Mouse (Mus musculus) ES-Bruce4 (cell line): ENCODE data around the gene Kcnc4. TPM values are rescaled to one million over a fixed set of nuclear protein-coding genes. Genes with fewer than 3 reads are reported as not detected.

Source experiments
- H3K27ac ChIP-seq: 2 replicates; pipeline ENCODE4 v1.5.1; 2012; ENCODE audit warnings: low read length, inconsistent platforms; ENCODE audit not compliant: insufficient read depth
- H3K27me3 ChIP-seq: 2 replicates; pipeline ENCODE4 v1.6.1; 2012; ENCODE audit warnings: mild to moderate bottlenecking, low read length, inconsistent platforms; ENCODE audit not compliant: control insufficient read depth, poor library complexity, insufficient read depth, severe bottlenecking
- H3K36me3 ChIP-seq: 2 replicates; pipeline ENCODE4 v1.6.1; 2012; ENCODE audit warnings: inconsistent platforms, mild to moderate bottlenecking, low read length, moderate library complexity; ENCODE audit not compliant: control insufficient read depth, poor library complexity, insufficient read depth, severe bottlenecking
- H3K4me1 ChIP-seq: one replicate; pipeline ENCODE4 v1.8.1; 2011; ENCODE audit warnings: low read length; ENCODE audit not compliant: control insufficient read depth, insufficient read depth
- H3K4me3 ChIP-seq: 2 replicates; pipeline ENCODE4 v1.5.1; 2011; ENCODE audit warnings: low read depth, mild to moderate bottlenecking, low read length
- H3K9ac ChIP-seq: 2 replicates; pipeline ENCODE4 v1.6.1; 2012; ENCODE audit warnings: low read depth, mild to moderate bottlenecking, inconsistent platforms; ENCODE audit not compliant: poor library complexity, severe bottlenecking
- H3K9me3 ChIP-seq: replicated peaks from 2 replicates; pipeline ENCODE4 v1.6.1; 2012; ENCODE audit warnings: mild to moderate bottlenecking, low read length, inconsistent platforms; ENCODE audit not compliant: control insufficient read depth, poor library complexity, insufficient read depth, severe bottlenecking
- CTCF ChIP-seq: IDR thresholded peaks from one replicate; pipeline ENCODE4 v1.8.1; 2011; ENCODE audit warnings: low read depth, low read length
- EP300 ChIP-seq: IDR thresholded peaks from 2 replicates; pipeline ENCODE4 v1.6.1; 2011; ENCODE audit warnings: low read depth, low read length; ENCODE audit not compliant: insufficient read depth
- POLR2A ChIP-seq: IDR thresholded peaks from one replicate; pipeline ENCODE4 v1.8.1; 2011; ENCODE audit warnings: low read length; ENCODE audit not compliant: insufficient read depth
- polyA plus RNA-seq: library from polyadenylated mRNA; stranded (reverse); fragments of >200 nt; gene quantifications from 2 replicates; pipeline ENCODE4 v1.2.4, GENCODE M21; 2011; ENCODE audit warnings: low read depth; ENCODE audit not compliant: missing spikeins, insufficient read depth, insufficient read length

Kcnc4 gene
- 0.90 and 0.97 TPM in 2 replicates for polyA plus RNA-seq

- H3K9ac ChIP-seq: peak within 1 kb of the TSS; percentile 60
- H3K9me3 ChIP-seq: no peaks in the 10 kb centered on the region
- no peaks in the 10 kb centered on the region for H3K36me3 ChIP-seq
- TF ChIP-seq POLR2A: no peak
- TF ChIP-seq CTCF: no peak
- TF ChIP-seq EP300: no peak
- no peak within 1 kb of the TSS for H3K27ac ChIP-seq
- peak within 1 kb of the TSS; percentile 82 for H3K4me3 ChIP-seq
- H3K4me1 ChIP-seq: peaks cover 3% of the 10 kb centered on the region
- peaks cover 17% of the 10 kb centered on the region for H3K27me3 ChIP-seq
Measured at GRCm38 (mm10) chr3:107459196-107459772, at the start of gene Kcnc4. Kcnc4 (minus strand) TSS chr3:107459552.

DNA sequence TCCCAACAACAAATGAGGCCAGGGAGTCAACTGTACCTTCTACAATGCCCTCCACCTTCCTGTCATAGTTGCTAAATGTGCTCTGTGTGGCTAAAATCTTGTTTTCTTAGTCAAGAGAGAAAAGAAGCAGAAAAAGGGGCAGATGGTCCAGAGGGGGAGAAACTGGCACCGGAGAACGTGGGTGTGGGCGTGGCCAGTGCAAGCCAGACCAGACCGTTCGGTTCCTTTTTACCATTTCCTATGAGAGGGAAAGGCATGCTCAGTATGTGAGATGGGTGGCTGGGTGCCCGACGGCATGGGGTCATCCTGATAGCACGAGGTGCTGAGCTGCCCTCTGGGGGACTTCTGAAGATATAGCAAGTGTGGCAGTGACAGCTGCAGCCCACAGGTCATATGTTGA is 49.3 kb upstream of the Kcnc4 start:
- Histone ChIP-seq H3K27me3 (no peaks in the 10 kb centered on the region; the same call in 1 of the 2 replicates), H3K4me3 (no peak overlapping the region), H3K36me3 (no peaks in the 10 kb centered on the region), H3K4me1 (no peaks in the 10 kb centered on the region), H3K9me3 (no peaks in the 10 kb centered on the region), H3K27ac (no peak overlapping the region), H3K9ac (no peak overlapping the region)
- TF ChIP-seq CTCF (no peak), EP300 (no peak), POLR2A (no peak)

- Histone ChIP-seq H3K27me3 (no peaks in the 10 kb centered on the region; the same call in 1 of the 2 replicates), H3K36me3 (no peaks in the 10 kb centered on the region), H3K9ac (no peak overlapping the region), H3K9me3 (no peaks in the 10 kb centered on the region), H3K27ac (no peak overlapping the region), H3K4me3 (no peak overlapping the region), H3K4me1 (no peaks in the 10 kb centered on the region)
- TF ChIP-seq EP300 (no peak), CTCF (no peak), POLR2A (no peak)
Measured at GRCm38 (mm10) chr3:107507966-107508365, 48.6 kb upstream of the Kcnc4 start.

GRCm38 (mm10) chr3:107506531-107506930 is 47.2 kb upstream of the Kcnc4 start:
- no peak overlapping the region for H3K4me3 ChIP-seq
- no peak overlapping the region for H3K27ac ChIP-seq
- no peaks in the 10 kb centered on the region; the same call in 1 of the 2 replicates for H3K27me3 ChIP-seq
- H3K4me1 ChIP-seq: no peaks in the 10 kb centered on the region
- no peaks in the 10 kb centered on the region for H3K36me3 ChIP-seq
- TF ChIP-seq CTCF (no peak), POLR2A (no peak), EP300 (no peak)
- no peak overlapping the region for H3K9ac ChIP-seq
- no peaks in the 10 kb centered on the region for H3K9me3 ChIP-seq

DNA sequence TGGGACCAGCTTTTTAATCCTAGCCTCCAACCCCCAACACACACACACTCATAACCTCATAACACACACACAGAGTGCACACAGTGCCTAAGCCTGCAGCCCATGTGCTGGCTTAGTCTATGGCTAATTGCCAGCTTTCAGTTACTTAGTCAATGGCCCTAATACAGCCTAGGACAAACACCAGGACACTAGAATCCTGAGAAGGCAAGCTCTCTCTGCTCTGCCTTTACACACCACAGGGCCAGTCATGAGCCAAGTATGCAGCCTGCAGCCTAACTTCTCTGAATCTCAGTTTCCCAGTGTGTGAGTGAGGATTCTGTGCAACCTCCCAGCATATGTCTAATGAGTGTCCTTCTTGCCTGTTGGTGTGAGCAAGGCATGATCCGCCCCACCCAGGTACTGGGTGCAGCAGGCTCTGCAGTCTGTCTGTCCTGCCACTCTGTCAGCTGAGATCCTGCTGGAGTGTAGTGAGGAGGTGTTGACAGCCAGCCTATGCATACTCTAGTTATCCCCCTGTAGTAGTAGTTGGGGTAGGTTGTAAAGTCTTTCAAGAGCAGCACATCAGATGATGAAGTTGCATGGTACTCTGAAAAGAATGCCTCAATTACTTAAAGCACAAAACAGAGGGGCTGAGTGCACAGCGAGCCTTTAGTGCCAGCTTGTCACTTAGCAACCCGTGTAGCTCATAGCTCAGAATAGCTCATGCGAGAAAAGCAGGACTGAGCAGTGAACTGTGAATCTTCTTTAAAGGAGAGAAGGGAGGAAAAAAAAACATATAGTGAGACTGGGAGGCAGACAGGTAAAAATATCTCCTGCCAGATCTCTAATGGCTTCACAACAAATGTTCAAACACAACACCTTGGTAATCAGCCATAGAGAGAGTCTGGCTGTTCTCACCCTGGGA is 46.4 kb upstream of the Kcnc4 start:
- no peaks in the 10 kb centered on the region for H3K27me3 ChIP-seq
- H3K9ac ChIP-seq: no peak overlapping the region
- H3K9me3 ChIP-seq: no peaks in the 10 kb centered on the region; the same call in 1 of the 2 replicates
- no peaks in the 10 kb centered on the region for H3K36me3 ChIP-seq
- TF ChIP-seq CTCF (no peak), POLR2A (no peak), EP300 (no peak)
- H3K27ac ChIP-seq: no peak overlapping the region
- no peaks in the 10 kb centered on the region for H3K4me1 ChIP-seq
- no peak overlapping the region for H3K4me3 ChIP-seq

DNA sequence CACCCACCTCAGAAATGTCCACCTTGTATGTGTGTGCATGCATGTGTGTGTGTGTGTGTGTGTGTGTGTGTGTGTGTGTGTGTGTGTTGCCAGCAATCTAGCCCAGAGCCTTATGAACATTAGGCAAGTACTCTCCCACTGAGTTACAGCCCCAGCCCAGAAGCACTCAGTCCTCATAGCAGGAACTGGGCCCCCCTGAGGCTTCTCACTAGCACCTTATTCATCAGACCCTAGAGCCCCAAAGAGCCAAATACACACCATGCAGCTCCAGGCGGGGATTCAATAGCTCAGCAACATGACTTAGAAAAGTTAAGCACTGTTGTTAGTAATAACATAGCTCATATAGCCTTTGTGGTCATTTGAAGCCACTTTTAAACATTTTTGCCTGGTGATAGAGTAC is 45.2 kb upstream of the Kcnc4 start:
- no peaks in the 10 kb centered on the region for H3K4me1 ChIP-seq
- H3K27me3 ChIP-seq: no peaks in the 10 kb centered on the region
- no peak overlapping the region for H3K27ac ChIP-seq
- no peak overlapping the region for H3K4me3 ChIP-seq
- H3K9ac ChIP-seq: no peak overlapping the region
- no peaks in the 10 kb centered on the region; the same call in 1 of the 2 replicates for H3K9me3 ChIP-seq
- TF ChIP-seq CTCF (no peak), EP300 (no peak), POLR2A (no peak)
- H3K36me3 ChIP-seq: no peaks in the 10 kb centered on the region
